Mouse (Mus musculus) megakaryocyte, embryonic 14.5 days (primary cell): ENCODE results near the gene Mob3b.

Experiments used
- FLI1 ChIP-seq: IDR thresholded peaks from 2 replicates; pipeline ENCODE4 v1.6.1; 2012; ENCODE audit warnings: low read length, inconsistent platforms, mixed read lengths
- GATA1 ChIP-seq: IDR thresholded peaks from 3 replicates; pipeline ENCODE4 v1.6.1; 2012; ENCODE audit warnings: mixed read lengths, low read length, inconsistent platforms, borderline replicate concordance

DNA sequence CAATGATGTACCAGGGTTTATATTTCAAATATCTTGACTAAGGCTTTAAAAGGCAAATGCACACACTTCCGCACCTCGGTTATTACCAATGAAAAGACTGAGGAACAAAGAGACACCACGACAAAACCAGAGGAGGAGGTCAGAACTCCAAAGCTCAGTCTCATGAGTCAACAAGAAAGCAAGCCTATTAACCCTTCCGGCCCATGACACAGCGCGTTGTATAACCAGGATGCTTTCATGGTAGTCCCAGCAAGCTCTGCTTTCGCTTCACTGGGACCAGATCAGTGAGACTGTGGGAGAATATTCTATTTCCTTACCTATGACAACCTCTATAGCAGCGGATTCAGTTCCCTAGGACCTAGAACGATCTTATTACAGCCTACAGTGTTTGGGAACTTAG, 30.5 kb downstream of the Mob3b start:
- TF ChIP-seq GATA1 (no peak), FLI1 (no peak)
